Mouse (Mus musculus) kidney, adult 2 months (tissue): Measurements from ENCODE around the gene Zfp799. TPM values are rescaled to one million over a fixed set of nuclear protein-coding genes. Genes with fewer than 3 reads are reported as not detected.

ENCODE experiments used
- DNase-seq: peaks from one replicate; pipeline ENCODE4 v3.0.0; 2021
- H3K27ac ChIP-seq: fragments of 200-500 bp; 2 replicates; pipeline ENCODE4 v1.5.1; 2012; ENCODE audit warnings: low read depth, low read length, control low read depth, inconsistent platforms; ENCODE audit not compliant: insufficient read depth
- H3K27me3 ChIP-seq: fragments of 200-500 bp; replicated peaks from 2 replicates; pipeline ENCODE4 v1.6.1; 2012; ENCODE audit warnings: mild to moderate bottlenecking, moderate library complexity, low read length, inconsistent platforms; ENCODE audit not compliant: control insufficient read depth, insufficient read depth
- H3K36me3 ChIP-seq: fragments of 200-500 bp; 2 replicates; pipeline ENCODE4 v1.6.1; 2012; ENCODE audit warnings: mild to moderate bottlenecking, moderate library complexity, low read length, inconsistent platforms; ENCODE audit not compliant: control insufficient read depth, insufficient read depth
- H3K4me1 ChIP-seq: fragments of 200-500 bp; 2 replicates; pipeline ENCODE4 v1.6.1; 2011; ENCODE audit warnings: low read length; ENCODE audit not compliant: control insufficient read depth, insufficient read depth
- H3K4me3 ChIP-seq: fragments of 200-500 bp; 2 replicates; pipeline ENCODE4 v1.5.1; 2011; ENCODE audit warnings: mild to moderate bottlenecking, low read depth, low read length, control low read depth; ENCODE audit not compliant: insufficient read depth
- CTCF ChIP-seq: fragments of 200-500 bp; conservative IDR thresholded peaks from 2 replicates; pipeline ENCODE4 v1.5.1; 2011; ENCODE audit warnings: low read depth, mild to moderate bottlenecking, control low read depth, low read length, moderate library complexity, mixed read lengths; ENCODE audit not compliant: insufficient read depth, insufficient read length
- POLR2A ChIP-seq: fragments of 200-500 bp; IDR thresholded peaks from one replicate; pipeline ENCODE4 v1.6.1; 2011; ENCODE audit warnings: low read depth, low read length, control low read depth
- WGBS: fragments of 180-500 bp; shearing (Covaris S2); methylation state at CpG from one replicate; pipeline ENCODE4 v1.1.7; 2018; 5-methylcytosine and 5-hydroxymethylcytosine counted together
- polyA plus RNA-seq: library from polyadenylated mRNA; depleted of rRNA; stranded (reverse); fragments of >200 nt; gene quantifications from 2 replicates; pipeline ENCODE4 v1.2.3, GENCODE M21; 2012

The Zfp799 gene
- polyA plus RNA-seq, 1 experiment: 3.6 TPM

- Histone ChIP-seq H3K27ac (no peak within 1 kb of the TSS), H3K36me3 (no peaks in the 10 kb centered on the region), H3K4me1 (no peaks in the 10 kb centered on the region; the same call in 1 of the 2 replicates), H3K4me3 (no peak within 1 kb of the TSS), H3K27me3 (no peaks in the 10 kb centered on the region)
- DNase-seq: peak; percentile 17
- WGBS: 4% methylated on average over 17 of the region's 17 CpGs
- no peak for TF ChIP-seq CTCF
- no peak for TF ChIP-seq POLR2A
Observed at GRCm38 (mm10) chr17:32809544-32810374, 20.3 kb downstream of the Zfp799 start, which contains the start of gene Zfp811. Gene Zfp811, minus strand, starts transcription at chr17:32809931.

DNA sequence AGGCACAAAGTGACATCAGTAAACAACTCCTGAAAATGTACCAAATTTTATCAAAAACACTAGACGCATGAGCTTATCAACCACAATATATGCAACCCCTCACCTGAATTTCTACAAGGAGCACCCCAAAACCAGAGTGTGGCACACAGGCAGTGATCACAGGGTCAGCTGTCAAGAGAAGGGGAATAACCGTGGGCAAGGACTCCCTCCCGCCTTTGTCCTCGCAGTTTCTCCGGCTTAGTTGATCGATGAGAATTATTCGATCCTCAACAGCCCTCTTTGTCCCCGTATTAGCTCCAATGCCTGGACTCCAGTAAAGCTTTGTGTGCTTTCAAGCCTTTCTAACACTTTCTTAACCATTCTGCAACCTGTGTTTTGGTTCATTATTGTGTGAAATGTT lies 21.1 kb downstream of the Zfp799 start:
- no peak for TF ChIP-seq POLR2A
- no peak for TF ChIP-seq CTCF

DNA sequence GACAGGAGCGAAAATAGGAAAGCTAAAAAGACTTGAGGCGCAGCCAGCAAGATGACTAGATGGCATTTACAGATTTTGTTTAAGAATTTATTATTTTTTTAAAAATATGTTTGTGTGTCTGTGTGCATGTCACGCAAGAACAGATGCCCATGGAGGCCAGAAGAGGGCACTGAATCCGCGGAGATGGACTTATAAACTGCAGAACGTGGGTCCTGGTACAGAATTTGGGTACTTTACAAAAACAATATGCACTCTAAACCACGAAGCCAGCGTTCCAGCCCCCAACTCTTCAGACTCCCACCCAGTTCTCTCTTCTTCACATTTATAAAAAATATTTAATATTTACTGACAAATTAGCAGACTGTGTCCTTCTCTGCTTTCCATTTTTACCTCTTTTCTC lies 40.8 kb downstream of the Zfp799 start:
- no peak for DNase-seq
- TF ChIP-seq CTCF (no peak), POLR2A (no peak)
- H3K4me1 ChIP-seq: peaks cover 9% of the 10 kb centered on the region
- no peak overlapping the region for H3K27ac ChIP-seq
- H3K36me3 ChIP-seq: no peaks in the 10 kb centered on the region; the same call in 1 of the 2 replicates
- no peak overlapping the region for H3K4me3 ChIP-seq
- H3K27me3 ChIP-seq: no peaks in the 10 kb centered on the region
- 84% methylated on average over 8 of the region's 8 CpGs for WGBS

More for the DNA sequence above, 21.1 kb downstream of the Zfp799 start:
- Histone ChIP-seq H3K27me3 (no peaks in the 10 kb centered on the region), H3K4me1 (no peaks in the 10 kb centered on the region), H3K27ac (no peak overlapping the region), H3K36me3 (no peaks in the 10 kb centered on the region), H3K4me3 (no peak overlapping the region)
- WGBS: 17% methylated on average over 8 of the region's 8 CpGs
- DNase-seq: no peak

- no peak overlapping the region for H3K27ac ChIP-seq
- no peak for DNase-seq
- no peaks in the 10 kb centered on the region for H3K27me3 ChIP-seq
- TF ChIP-seq POLR2A: no peak
- no peak for TF ChIP-seq CTCF
- no peaks in the 10 kb centered on the region; the same call in 1 of the 2 replicates for H3K36me3 ChIP-seq
- peaks cover 9% of the 10 kb centered on the region for H3K4me1 ChIP-seq
- 7% methylated on average over 9 of the region's 9 CpGs for WGBS
- H3K4me3 ChIP-seq: peak overlapping the region; percentile 97; the same call in 1 of the 2 replicates
Observed at GRCm38 (mm10) chr17:32788576-32788975, 41.5 kb downstream of the Zfp799 start.

DNA sequence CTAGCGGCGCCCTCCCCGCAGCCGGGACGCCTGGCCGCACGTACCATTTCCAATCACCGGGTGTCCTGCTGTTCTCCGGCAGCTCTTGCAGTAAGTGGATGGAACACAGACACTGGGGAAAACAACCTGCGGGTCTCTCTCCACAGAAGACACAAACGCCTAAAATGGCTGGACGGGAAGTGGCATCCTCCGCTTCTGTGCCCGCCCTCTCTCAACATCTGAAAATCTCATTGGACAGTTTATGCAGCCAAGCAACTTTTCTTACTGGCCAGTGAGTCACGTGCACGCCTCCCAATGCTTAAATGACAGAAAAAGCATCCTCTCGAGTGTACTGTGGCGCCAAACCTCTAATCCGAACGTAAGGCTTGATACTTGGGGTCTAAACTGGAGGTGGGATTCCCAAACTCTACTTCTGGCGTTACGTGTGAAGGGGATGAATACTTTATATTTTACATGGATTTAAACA lies 41.9 kb downstream of the Zfp799 start, which contains the start of gene Zfp871:
Zfp871 (minus strand) TSS at position 194 of the 466 bp plus-strand sequence.
- peak within 1 kb of the TSS; percentile 97 for H3K4me3 ChIP-seq
- peak within 1 kb of the TSS; percentile 97 for H3K27ac ChIP-seq
- H3K27me3 ChIP-seq: no peaks in the 10 kb centered on the region
- peaks cover 9% of the 10 kb centered on the region for H3K4me1 ChIP-seq
- H3K36me3 ChIP-seq: no peaks in the 10 kb centered on the region; the same call in 1 of the 2 replicates
- DNase-seq: peak; percentile 97
- WGBS: under 1% methylated on average over 22 of the region's 22 CpGs
- TF ChIP-seq CTCF (no peak), POLR2A (peak; percentile 38)

DNA sequence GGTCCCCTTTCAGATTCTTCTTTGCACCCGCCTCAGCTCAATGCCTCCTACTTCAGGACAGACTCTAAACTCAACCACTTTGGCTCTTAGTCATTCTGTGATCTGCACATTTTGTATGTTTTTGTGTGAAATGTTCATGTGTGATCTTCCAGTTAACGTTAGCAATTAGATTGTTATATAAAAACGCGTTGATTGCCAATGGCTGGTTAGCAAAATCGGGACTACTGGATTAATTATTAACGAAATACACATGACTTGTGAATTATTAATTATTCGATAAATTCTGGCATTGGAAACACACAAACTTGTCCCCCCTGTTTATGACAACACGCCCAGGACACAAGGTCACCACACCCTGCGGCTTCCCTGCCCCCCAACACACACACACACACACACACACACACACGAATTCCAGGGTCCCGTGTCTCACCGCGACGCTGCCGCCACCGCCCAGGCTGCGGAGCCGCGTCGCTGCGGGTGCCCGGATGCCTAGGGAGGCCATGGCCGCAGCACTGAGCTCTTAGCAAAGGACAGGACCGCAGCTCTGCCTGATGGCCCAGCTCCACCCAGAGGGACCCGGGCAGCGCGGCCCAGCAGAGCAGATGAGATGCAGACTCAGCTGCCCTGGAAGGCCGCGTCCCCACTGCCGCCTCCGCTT lies 42.5 kb downstream of the Zfp799 start:
- TF ChIP-seq POLR2A: no peak
- no peak for TF ChIP-seq CTCF
- Histone ChIP-seq H3K4me1 (peaks cover 9% of the 10 kb centered on the region), H3K4me3 (peak overlapping the region; percentile 97), H3K27me3 (no peaks in the 10 kb centered on the region), H3K27ac (peak overlapping the region; percentile 97), H3K36me3 (no peaks in the 10 kb centered on the region; the same call in 1 of the 2 replicates)
- under 1% methylated on average over 31 of the region's 31 CpGs for WGBS
- DNase-seq: peak; percentile 78

DNA sequence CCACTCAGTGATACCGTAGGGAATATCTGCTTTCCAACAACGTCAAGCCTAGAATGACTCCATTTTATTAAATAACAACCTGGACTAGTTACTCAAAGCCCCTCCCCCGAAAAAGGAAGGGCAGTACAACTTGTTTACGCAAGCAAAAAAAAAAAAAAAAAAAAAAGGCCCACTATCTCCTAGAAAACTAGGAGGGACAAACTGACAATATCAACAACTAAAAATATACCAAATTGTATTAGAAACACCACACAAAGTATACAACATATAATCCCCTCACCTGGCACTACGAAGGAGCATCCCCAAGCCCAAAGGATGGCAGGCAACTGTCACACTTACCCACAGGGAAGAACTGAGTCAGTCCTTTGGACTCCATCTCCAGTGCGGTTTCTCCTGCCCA lies 43.1 kb downstream of the Zfp799 start:
- TF ChIP-seq POLR2A (no peak), CTCF (no peak)
- no peaks in the 10 kb centered on the region; the same call in 1 of the 2 replicates for H3K36me3 ChIP-seq
- peak overlapping the region; percentile 92 for H3K27ac ChIP-seq
- 23% methylated on average over 6 of the region's 6 CpGs for WGBS
- no peaks in the 10 kb centered on the region for H3K27me3 ChIP-seq
- H3K4me3 ChIP-seq: peak overlapping the region; percentile 97
- H3K4me1 ChIP-seq: peaks cover 9% of the 10 kb centered on the region
- peak; percentile 47 for DNase-seq
